Mouse (Mus musculus): ENCODE data around the gene Tat.
A peak's percentile ranks its signal among the peaks of the same experiment; 100 is the strongest.
"Not testable (repeated sequence)": the region's sequence is repeated elsewhere in the genome, so short reads cannot be mapped to it uniquely, and the experiment has no call there.

Gene Tat

GRCm38 (mm10) chr8:109982386-109983105, 7.7 kb upstream of the Tat start:
- DNase-seq (ENCODE audit: low spot score in 2 of 2), result no peak

GRCm38 (mm10) chr8:109983944-109984343, 6.3 kb upstream of the Tat start:
- peak in 1 of 2 experiments; percentile 31 for DNase-seq (ENCODE audit: low spot score in 2 of 2)

- DNase-seq (ENCODE audit: low spot score in 2 of 2), result no peak
Measured at GRCm38 (mm10) chr8:109986384-109986783, 3.9 kb upstream of the Tat start.

GRCm38 (mm10) chr8:109987776-109988175, 2.5 kb upstream of the Tat start:
- no peak for DNase-seq (ENCODE audit: low spot score in 2 of 2)

GRCm38 (mm10) chr8:109989151-109989550, 1.1 kb upstream of the Tat start:
- no peak for DNase-seq (ENCODE audit: low spot score in 2 of 2)

GRCm38 (mm10) chr8:109992166-109992565, 1.9 kb downstream of the Tat start:
- DNase-seq (ENCODE audit: low spot score in 2 of 2), result no peak

GRCm38 (mm10) chr8:109992951-109993350, 2.7 kb downstream of the Tat start:
- DNase-seq (ENCODE audit: low spot score in 2 of 2), result no peak

GRCm38 (mm10) chr8:109997381-109997780, 7.1 kb downstream of the Tat start:
- no peak for DNase-seq (ENCODE audit: low spot score in 2 of 2)

GRCm38 (mm10) chr8:109998066-109998465, 7.8 kb downstream of the Tat start:
- no peak for DNase-seq (ENCODE audit: low spot score in 2 of 2)

GRCm38 (mm10) chr8:109999974-110000373, 9.7 kb downstream of the Tat start:
- DNase-seq (ENCODE audit: low spot score in 2 of 2), result no peak

- DNase-seq (ENCODE audit: low spot score in 2 of 2), result no peak
Measured at GRCm38 (mm10) chr8:110002953-110003352, 12.7 kb downstream of the Tat start.

- DNase-seq (ENCODE audit: low spot score in 2 of 2), result no peak
Measured at GRCm38 (mm10) chr8:110004300-110004699, 14.1 kb downstream of the Tat start.

GRCm38 (mm10) chr8:110006312-110007023, 16.2 kb downstream of the Tat start:
- DNase-seq (ENCODE audit: low spot score in 2 of 2), result no peak

GRCm38 (mm10) chr8:110008228-110008994, 18.2 kb downstream of the Tat start:
- no peak for DNase-seq (ENCODE audit: low spot score in 2 of 2)

GRCm38 (mm10) chr8:110008995-110009446, 18.8 kb downstream of the Tat start:
- no peak for DNase-seq (ENCODE audit: low spot score in 2 of 2)

GRCm38 (mm10) chr8:110010868-110011267, 20.6 kb downstream of the Tat start:
- DNase-seq (ENCODE audit: low spot score in 2 of 2), result peak; percentile 18 to 35

- peak in 1 of 2 experiments; percentile 24 for DNase-seq (ENCODE audit: low spot score in 2 of 2)
Measured at GRCm38 (mm10) chr8:110022081-110022480, 31.8 kb downstream of the Tat start.

- DNase-seq (ENCODE audit: low spot score in 2 of 2), result no peak
Measured at GRCm38 (mm10) chr8:110022768-110023344, 32.6 kb downstream of the Tat start.

GRCm38 (mm10) chr8:110033771-110034170, 43.5 kb downstream of the Tat start:
- DNase-seq (ENCODE audit: low spot score in 2 of 2), result not testable (repeated sequence)

- no peak for DNase-seq (ENCODE audit: low spot score in 2 of 2)
Measured at GRCm38 (mm10) chr8:110034331-110034730, 44.1 kb downstream of the Tat start.

GRCm38 (mm10) chr8:110036156-110036555, 45.9 kb downstream of the Tat start:
- DNase-seq (ENCODE audit: low spot score in 2 of 2), result no peak

- no peak for DNase-seq (ENCODE audit: low spot score in 2 of 2)
Measured at GRCm38 (mm10) chr8:110039216-110039615, 49.0 kb downstream of the Tat start.

Measured in urinary bladder, postnatal 36 days (tissue).